Mouse (Mus musculus) embryonic facial prominence, embryonic 14.5 days (tissue): ENCODE measurements around the gene Olfr1377. TPM values are rescaled to one million over a fixed set of nuclear protein-coding genes. Genes with fewer than 3 reads are reported as not detected.
"Not testable (repeated sequence)": the region's sequence is repeated elsewhere in the genome, so short reads cannot be mapped to it uniquely, and the experiment has no call there.

Experiments used
- ATAC-seq: fragments of 200-750 bp; cut with Nextera tagmentation; 2 replicates; pipeline ENCODE4 v1.8.0; 2017; ENCODE audit warnings: low read depth, moderate number of reproducible peaks, moderate TSS enrichment
- DNase-seq: peaks from one replicate; pipeline ENCODE4 v3.0.0-alpha.2; 2015; ENCODE audit warnings: low spot score
- H3K27ac ChIP-seq: fragments of 300-500 bp; sonication (generic); replicated peaks from 2 replicates; pipeline ENCODE4 v1.5.1; 2014; ENCODE audit warnings: low read depth, mild to moderate bottlenecking, low read length, moderate library complexity
- H3K27me3 ChIP-seq: fragments of 300-500 bp; sonication (generic); replicated peaks from 2 replicates; pipeline ENCODE4 v1.6.1; 2014; ENCODE audit warnings: low read length; ENCODE audit not compliant: control insufficient read depth, insufficient read depth
- H3K36me3 ChIP-seq: fragments of 300-500 bp; sonication (generic); 2 replicates; pipeline ENCODE4 v1.6.1; 2014; ENCODE audit warnings: low read length, mixed read lengths; ENCODE audit not compliant: control insufficient read depth, insufficient read depth
- H3K4me1 ChIP-seq: fragments of 300-500 bp; sonication (generic); 2 replicates; pipeline ENCODE4 v1.6.1; 2014; ENCODE audit warnings: antibody characterized with exemption, low read length; ENCODE audit not compliant: control insufficient read depth, insufficient read depth
- H3K4me2 ChIP-seq: fragments of 300-500 bp; sonication (generic); 2 replicates; pipeline ENCODE4 v1.6.1; 2014; ENCODE audit warnings: low read depth, mild to moderate bottlenecking, low read length, moderate library complexity, mixed read lengths
- H3K4me3 ChIP-seq: fragments of 300-500 bp; sonication (generic); 2 replicates; pipeline ENCODE4 v1.5.1; 2014; ENCODE audit warnings: low read depth, mild to moderate bottlenecking, low read length
- H3K9ac ChIP-seq: fragments of 300-500 bp; sonication (generic); 2 replicates; pipeline ENCODE4 v1.6.1; 2014; ENCODE audit warnings: low read depth, mild to moderate bottlenecking, low read length, moderate library complexity, mixed read lengths
- H3K9me3 ChIP-seq: fragments of 300-500 bp; sonication (generic); 2 replicates; pipeline ENCODE4 v1.6.1; 2016; ENCODE audit warnings: low read length; ENCODE audit not compliant: control insufficient read depth
- WGBS: fragments of 180-500 bp; shearing (Covaris S2); extraction: QIAGEN DNeasy Blood & Tissue Kit; methylation state at CpG from one replicate; pipeline ENCODE4 v1.1.7; 2014; 5-methylcytosine and 5-hydroxymethylcytosine counted together
- polyA plus RNA-seq: library from polyadenylated mRNA; unstranded; fragments of >200 nt; fragmentation: Nextera tagmentation; extraction: Ambion mirVana; gene quantifications from 2 replicates; pipeline ENCODE4 v1.2.1, GENCODE M21; 2014

The Olfr1377 gene
- polyA plus RNA-seq, 1 experiment from 2014 or later = 0.17 TPM

GRCm38 (mm10) chr11:50966230-50966629 is 15.5 kb upstream of the Olfr1377 start, which contains the start of gene Olfr1378:
Gene Olfr1378 (plus strand): TSS chr11:50966530.
- Histone ChIP-seq H3K9ac (no peak within 1 kb of the TSS), H3K4me2 (no peak within 1 kb of the TSS), H3K27ac (no peak within 1 kb of the TSS), H3K27me3 (no peaks in the 10 kb centered on the region), H3K4me3 (no peak within 1 kb of the TSS), H3K36me3 (no peaks in the 10 kb centered on the region), H3K4me1 (no peaks in the 10 kb centered on the region), H3K9me3 (no peaks in the 10 kb centered on the region)
- ATAC-seq (no peak), DNase-seq (no peak)
- WGBS = 83% methylated on average over 11 of the region's 11 CpGs

- WGBS = 73% methylated on average over 4 of the region's 4 CpGs
- no peak overlapping the region for H3K4me2 ChIP-seq
- H3K36me3 ChIP-seq = no peaks in the 10 kb centered on the region
- H3K27me3 ChIP-seq = no peaks in the 10 kb centered on the region
- ATAC-seq (no peak), DNase-seq (no peak)
- H3K9me3 ChIP-seq = no peaks in the 10 kb centered on the region
- H3K4me3 ChIP-seq = no peak overlapping the region
- no peak overlapping the region for H3K27ac ChIP-seq
- no peak overlapping the region for H3K9ac ChIP-seq
- no peaks in the 10 kb centered on the region for H3K4me1 ChIP-seq
Measured at GRCm38 (mm10) chr11:50977216-50977615, 4.6 kb upstream of the Olfr1377 start.

- Histone ChIP-seq H3K4me3 (no peak within 1 kb of the TSS), H3K4me1 (no peaks in the 10 kb centered on the region), H3K27me3 (no peaks in the 10 kb centered on the region), H3K9ac (no peak within 1 kb of the TSS), H3K4me2 (no peak within 1 kb of the TSS), H3K27ac (no peak within 1 kb of the TSS), H3K9me3 (no peaks in the 10 kb centered on the region), H3K36me3 (no peaks in the 10 kb centered on the region)
- ATAC-seq = no peak
- WGBS = 76% methylated on average over 5 of the region's 5 CpGs
- no peak for DNase-seq
Measured at GRCm38 (mm10) chr11:51003296-51003695, 21.5 kb downstream of the Olfr1377 start, which contains the start of gene Olfr51. Gene Olfr51 (plus strand): TSS chr11:51003596.

- Histone ChIP-seq H3K27ac (no peak overlapping the region), H3K4me1 (no peaks in the 10 kb centered on the region), H3K9ac (no peak overlapping the region), H3K27me3 (no peaks in the 10 kb centered on the region), H3K4me3 (no peak overlapping the region), H3K4me2 (no peak overlapping the region), H3K36me3 (no peaks in the 10 kb centered on the region), H3K9me3 (no peaks in the 10 kb centered on the region)
- 60% methylated on average over 5 of the region's 5 CpGs for WGBS
- DNase-seq (no peak), ATAC-seq (no peak)
Measured at GRCm38 (mm10) chr11:51011821-51012220, 30.1 kb downstream of the Olfr1377 start.

GRCm38 (mm10) chr11:51013936-51014335 is 32.2 kb downstream of the Olfr1377 start, which contains the start of gene Olfr54:
Gene Olfr54 (plus strand): TSS chr11:51014236.
- Histone ChIP-seq H3K27me3 (no peaks in the 10 kb centered on the region), H3K4me2 (no peak within 1 kb of the TSS), H3K9me3 (no peaks in the 10 kb centered on the region), H3K9ac (no peak within 1 kb of the TSS), H3K36me3 (no peaks in the 10 kb centered on the region), H3K4me1 (no peaks in the 10 kb centered on the region), H3K4me3 (no peak within 1 kb of the TSS), H3K27ac (no peak within 1 kb of the TSS)
- WGBS = 62% methylated on average over 1 of the region's 1 CpGs
- ATAC-seq (no peak), DNase-seq (no peak)

- 53% methylated on average over 2 of the region's 2 CpGs for WGBS
- no peak overlapping the region for H3K4me2 ChIP-seq
- H3K9ac ChIP-seq = no peak overlapping the region
- H3K9me3 ChIP-seq = no peaks in the 10 kb centered on the region
- H3K27me3 ChIP-seq = no peaks in the 10 kb centered on the region
- H3K36me3 ChIP-seq = no peaks in the 10 kb centered on the region
- no peak for ATAC-seq
- DNase-seq = no peak
- H3K4me1 ChIP-seq = no peaks in the 10 kb centered on the region
- no peak overlapping the region for H3K27ac ChIP-seq
- H3K4me3 ChIP-seq = no peak overlapping the region
Measured at GRCm38 (mm10) chr11:51016341-51016740, 34.6 kb downstream of the Olfr1377 start.

GRCm38 (mm10) chr11:51026811-51027210 is 45.0 kb downstream of the Olfr1377 start:
- H3K27me3 ChIP-seq, DNase-seq, H3K27ac ChIP-seq, ATAC-seq, H3K36me3 ChIP-seq, H3K4me1 ChIP-seq, H3K4me2 ChIP-seq, H3K4me3 ChIP-seq, H3K9ac ChIP-seq, H3K9me3 ChIP-seq: not testable (repeated sequence)
- WGBS = 86% methylated on average over 11 of the region's 11 CpGs

GRCm38 (mm10) chr11:51029381-51029780 is 47.6 kb downstream of the Olfr1377 start:
- not testable (repeated sequence) for DNase-seq, H3K27ac ChIP-seq, H3K27me3 ChIP-seq, H3K4me1 ChIP-seq, H3K4me2 ChIP-seq, H3K9ac ChIP-seq, H3K9me3 ChIP-seq, H3K36me3 ChIP-seq, H3K4me3 ChIP-seq, ATAC-seq
- WGBS = 76% methylated on average over 8 of the region's 8 CpGs

- H3K9ac ChIP-seq = no peak overlapping the region
- no peak overlapping the region for H3K27ac ChIP-seq
- no peak overlapping the region for H3K4me3 ChIP-seq
- H3K27me3 ChIP-seq = no peaks in the 10 kb centered on the region
- no peaks in the 10 kb centered on the region for H3K4me1 ChIP-seq
- H3K36me3 ChIP-seq = no peaks in the 10 kb centered on the region
- no peaks in the 10 kb centered on the region for H3K9me3 ChIP-seq
- no peak overlapping the region for H3K4me2 ChIP-seq
- DNase-seq (no peak), ATAC-seq (no peak)
- 74% methylated on average over 2 of the region's 2 CpGs for WGBS
Measured at GRCm38 (mm10) chr11:51030225-51030624, 48.5 kb downstream of the Olfr1377 start.
